7 mouse cellular contexts compared by ENCODE assay signal in genomic region chr1:38664777-38665176, GRCm38 (mm10). TPM values are rescaled to one million over a fixed set of nuclear protein-coding genes. Genes with fewer than 3 reads are reported as not detected.
DNase-seq lines count a peak whose midpoint lies in the region; ATAC-seq and TF ChIP-seq lines count a peak whose summit lies in the region.

Gene Aff3 (minus strand): TSS chr1:38664955.

- H3K4me3 ChIP-seq in stomach, embryonic 15.5 days (replicated peaks), result no peak within 1 kb of the TSS
- no peak within 1 kb of the TSS for H3K4me3 ChIP-seq in stomach, postnatal 0 days (ENCODE audit: low read depth, low read length)
- no peak within 1 kb of the TSS for H3K4me3 ChIP-seq in forebrain, embryonic 15.5 days

- 0 out of 2 replicates have a peak within 1 kb of the TSS, but pooled peaks have one; percentile 71 for H3K27ac ChIP-seq in stomach, embryonic 15.5 days
- H3K27ac ChIP-seq in stomach, postnatal 0 days (replicated peaks), result no peak within 1 kb of the TSS
- H3K27ac ChIP-seq in forebrain, embryonic 15.5 days (replicated peaks), result no peak within 1 kb of the TSS

- no peaks in the 10 kb centered on the region for H3K27me3 ChIP-seq in stomach, embryonic 15.5 days (replicated peaks)
- H3K27me3 ChIP-seq in stomach, postnatal 0 days (ENCODE audit: control insufficient read depth, insufficient read depth, low read length), result no peaks in the 10 kb centered on the region
- H3K27me3 ChIP-seq in forebrain, embryonic 15.5 days, result no peaks in the 10 kb centered on the region

- WGBS in stomach, embryonic 15.5 days, result 78% methylated on average over 13 of the region's 13 CpGs
- 83% methylated on average over 13 of the region's 13 CpGs for WGBS in stomach, postnatal 0 days
- WGBS in forebrain, embryonic 15.5 days, result 94% methylated on average over 13 of the region's 13 CpGs

- no peaks in the 10 kb centered on the region for H3K9me3 ChIP-seq in stomach, embryonic 15.5 days
- no peaks in the 10 kb centered on the region for H3K9me3 ChIP-seq in stomach, postnatal 0 days (ENCODE audit: control insufficient read depth, low read length)
- H3K9me3 ChIP-seq in forebrain, embryonic 15.5 days, result no peaks in the 10 kb centered on the region

- H3K9ac ChIP-seq in stomach, embryonic 15.5 days, result no peak within 1 kb of the TSS
- no peak within 1 kb of the TSS for H3K9ac ChIP-seq in stomach, postnatal 0 days (ENCODE audit: low read length)
- H3K9ac ChIP-seq in forebrain, embryonic 15.5 days (replicated peaks), result no peak within 1 kb of the TSS

- no peaks in the 10 kb centered on the region for H3K36me3 ChIP-seq in stomach, embryonic 15.5 days
- no peaks in the 10 kb centered on the region for H3K36me3 ChIP-seq in stomach, postnatal 0 days (ENCODE audit: control insufficient read depth, insufficient read depth, low read length)
- H3K36me3 ChIP-seq in forebrain, embryonic 15.5 days, result no peaks in the 10 kb centered on the region

- H3K4me1 ChIP-seq in stomach, embryonic 15.5 days, result peaks cover 8% of the 10 kb centered on the region; the same call in 1 of the 2 replicates
- no peaks in the 10 kb centered on the region for H3K4me1 ChIP-seq in stomach, postnatal 0 days (replicated peaks; ENCODE audit: control insufficient read depth, insufficient read depth)
- H3K4me1 ChIP-seq in forebrain, embryonic 15.5 days, result no peaks in the 10 kb centered on the region

- H3K4me2 ChIP-seq in stomach, embryonic 15.5 days, result no peak within 1 kb of the TSS
- H3K4me2 ChIP-seq in stomach, postnatal 0 days (replicated peaks; ENCODE audit: low read depth), result no peak within 1 kb of the TSS
- H3K4me2 ChIP-seq in forebrain, embryonic 15.5 days (replicated peaks), result no peak within 1 kb of the TSS

- ATAC-seq in stomach, embryonic 15.5 days (ENCODE audit: insufficient read depth, low FRiP score, low read depth), result no peak
- no peak for ATAC-seq in stomach, postnatal 0 days (ENCODE audit: low FRiP score, low TSS enrichment)
- ATAC-seq in forebrain, embryonic 15.5 days (replicated peaks), result no peak
- ATAC-seq in neutrophil, adult 5-6 weeks (ENCODE audit: extremely low read depth, insufficient number of reproducible peaks, low FRiP score, poor library complexity, severe bottlenecking), result peak; percentile 86

- DNase-seq in stomach, postnatal 0 days (ENCODE audit: low spot score), result no peak
- DNase-seq in liver, result peak; percentile 26
- DNase-seq in cerebellum, adult 18-20 months, result no peak
- DNase-seq in urinary bladder, postnatal 10 days (ENCODE audit: low spot score), result no peak

- TF ChIP-seq EP300 in stomach, postnatal 0 days (optimal IDR thresholded peaks at IDR 0.05), result no peak

- no peak for TF ChIP-seq CTCF in stomach, postnatal 0 days (IDR thresholded peaks at IDR 0.05; ENCODE audit: low read depth)

RNA-seq across cellular contexts. Expression of gene Aff3, which starts in this region (rescaled TPM):
- polyA plus RNA-seq in stomach, embryonic 15.5 days (2015; fragmentation: Nextera tagmentation; extraction: Ambion mirVana), result 9.9 and 10.1 TPM in 2 replicates
- 1.9 and 2.1 TPM in 2 replicates for polyA plus RNA-seq in stomach, postnatal 0 days (2015; fragmentation: Nextera tagmentation; extraction: Ambion mirVana)
- 36.9 and 43.7 TPM in 2 replicates for polyA plus RNA-seq in forebrain, embryonic 15.5 days (2015; fragmentation: Nextera tagmentation; extraction: Ambion mirVana)
- 164 and 189 TPM in 2 replicates for total RNA-seq in neutrophil, adult 5-6 weeks (2017)
